Mouse (Mus musculus): ENCODE data around the gene Prrt1.

DNA sequence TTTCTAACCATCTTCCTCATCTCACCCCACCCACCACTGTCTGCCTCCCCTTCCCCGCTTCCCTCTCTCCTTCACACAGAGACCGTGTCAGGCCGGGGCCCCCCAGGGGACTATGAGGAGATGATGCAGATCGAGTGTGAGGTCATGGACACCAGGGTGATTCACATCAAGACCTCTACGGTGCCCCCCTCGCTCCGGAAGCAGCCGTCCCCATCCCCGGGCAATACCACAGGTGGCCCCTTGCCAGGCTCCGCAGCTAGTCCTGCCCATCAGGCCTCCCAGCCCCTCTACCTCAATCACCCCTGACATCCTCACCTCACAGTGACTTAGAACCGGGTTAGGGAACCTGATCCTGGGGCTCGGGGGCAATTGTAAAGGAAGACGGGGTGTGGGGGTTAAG lies 25.1 kb downstream of the Prrt1 start:
- TF ChIP-seq CTCF (IDR thresholded peaks at IDR 0.05; ENCODE audit: low read depth): no peak
- TF ChIP-seq EP300 (IDR thresholded peaks at IDR 0.05; ENCODE audit: low read depth): no peak
